Comparison of ENCODE assay signal across 15 mouse cellular contexts in genomic region chr19:9044291-9044690, GRCm38 (mm10). TPM values are rescaled to one million over a fixed set of nuclear protein-coding genes. Genes with fewer than 3 reads are reported as not detected.
DNase-seq lines count a peak whose midpoint lies in the region; ATAC-seq and TF ChIP-seq lines count a peak whose summit lies in the region.
"Had no signal": no experiment of that assay in that cellular context is flagged by ENCODE, and none has a peak within 500 bp of the region (broad histone marks: within the 10 kb centered on the region; RNA-seq: fewer than 3 reads in every experiment).

No protein-coding gene starts in this region.

- 49% methylated on average over 4 of the region's 4 CpGs for WGBS in liver, embryonic 11.5 days
- 62% methylated on average over 4 of the region's 4 CpGs for WGBS in stomach, embryonic 15.5 days

- peak overlapping the region; percentile 25; the same call in 1 of the 2 replicates for H3K4me2 ChIP-seq in liver, embryonic 11.5 days
- no peak overlapping the region for H3K4me2 ChIP-seq in stomach, embryonic 15.5 days
- H3K4me2 ChIP-seq: kidney, embryonic 15.5 days; midbrain, embryonic 11.5 days had no signal

- H3K36me3 ChIP-seq in MEL (ENCODE audit: control insufficient read depth in 1 of 2, insufficient read depth in 2 of 2, low read length in 2 of 2), result peaks cover 0 to 30% of the 10 kb centered on the region in 2 experiments; a peak in 2 of 4 replicates
- H3K36me3 ChIP-seq in liver, embryonic 11.5 days (ENCODE audit: control insufficient read depth, insufficient read depth, low read length), result no peaks in the 10 kb centered on the region
- H3K36me3 ChIP-seq in stomach, embryonic 15.5 days, result no peaks in the 10 kb centered on the region
- H3K36me3 ChIP-seq: kidney, embryonic 15.5 days had no signal

- peak overlapping the region; percentile 12 to 40; a peak in 3 of 4 replicates for H3K4me3 ChIP-seq in MEL (ENCODE audit: control insufficient read depth in 1 of 2, insufficient read depth in 1 of 2, low read depth in 2 of 2, low read length in 2 of 2)
- H3K4me3 ChIP-seq in liver, embryonic 11.5 days (ENCODE audit: low read depth, low read length), result no peak overlapping the region
- H3K4me3 ChIP-seq in stomach, embryonic 15.5 days (replicated peaks), result no peak overlapping the region
- H3K4me3 ChIP-seq: kidney, embryonic 15.5 days had no signal

- peak overlapping the region; percentile 37; the same call in 1 of the 2 replicates for H3K27ac ChIP-seq in MEL (ENCODE audit: control insufficient read depth, low read depth, low read length)
- no peak overlapping the region for H3K27ac ChIP-seq in liver, embryonic 11.5 days (ENCODE audit: low read depth, low read length)
- no peak overlapping the region for H3K27ac ChIP-seq in stomach, embryonic 15.5 days
- H3K27ac ChIP-seq: kidney, embryonic 15.5 days had no signal

- no peaks in the 10 kb centered on the region for H3K79me2 ChIP-seq in MEL (ENCODE audit: control insufficient read depth, insufficient read depth, low read length, poor library complexity)

- 0 out of 4 replicates have a peak, but pooled peaks of 1 of the 2 experiments have one; percentile 22 for TF ChIP-seq POLR2A in MEL (IDR thresholded peaks at IDR 0.05; ENCODE audit: control insufficient read depth in 1 of 2, insufficient read depth in 1 of 2, low read depth in 1 of 2, low read length in 2 of 2, poor library complexity in 1 of 2)

- H3K9ac ChIP-seq in MEL (ENCODE audit: control insufficient read depth, low read depth, low read length, poor library complexity, severe bottlenecking), result peak overlapping the region; percentile 29
- no peak overlapping the region for H3K9ac ChIP-seq in liver, embryonic 11.5 days (ENCODE audit: low read depth, low read length)
- H3K9ac ChIP-seq in stomach, embryonic 15.5 days, result no peak overlapping the region
- H3K9ac ChIP-seq: kidney, embryonic 15.5 days had no signal

- TF ChIP-seq RAD21 in MEL (IDR thresholded peaks at IDR 0.05; ENCODE audit: low read depth, low read length), result no peak

- TF ChIP-seq CTCF in MEL (IDR thresholded peaks at IDR 0.05 in 2 of 3, conservative IDR thresholded peaks at IDR 0.05 in 1 of 3; ENCODE audit: control insufficient read depth in 1 of 3, insufficient read depth in 1 of 3, low read depth in 2 of 3, low read length in 3 of 3, poor library complexity in 1 of 3, severe bottlenecking in 1 of 3), result no peak

- peaks cover 10 to 41% of the 10 kb centered on the region in 2 experiments for H3K4me1 ChIP-seq in MEL (ENCODE audit: control insufficient read depth in 1 of 2, insufficient read depth in 2 of 2, low read length in 2 of 2)
- peaks cover 23% of the 10 kb centered on the region for H3K4me1 ChIP-seq in liver, embryonic 11.5 days (replicated peaks; ENCODE audit: control insufficient read depth, insufficient read depth, low read length)
- peaks cover 11% of the 10 kb centered on the region for H3K4me1 ChIP-seq in stomach, embryonic 15.5 days

- H3K9me3 ChIP-seq in MEL (replicated peaks; ENCODE audit: insufficient read depth, low read length), result no peaks in the 10 kb centered on the region
- peaks cover 3% of the 10 kb centered on the region for H3K9me3 ChIP-seq in liver, embryonic 11.5 days (ENCODE audit: control insufficient read depth, low read length)
- H3K9me3 ChIP-seq in stomach, embryonic 15.5 days, result no peaks in the 10 kb centered on the region
- H3K9me3 ChIP-seq: kidney, embryonic 15.5 days had no signal

- H3K27me3 ChIP-seq in MEL (ENCODE audit: control insufficient read depth in 1 of 2, insufficient read depth in 2 of 2, low read length in 2 of 2), result no peaks in the 10 kb centered on the region
- no peaks in the 10 kb centered on the region for H3K27me3 ChIP-seq in liver, embryonic 11.5 days (replicated peaks; ENCODE audit: control insufficient read depth, insufficient read depth, low read length)
- no peaks in the 10 kb centered on the region for H3K27me3 ChIP-seq in stomach, embryonic 15.5 days (replicated peaks)
- H3K27me3 ChIP-seq: kidney, embryonic 15.5 days had no signal

- ATAC-seq in CD4-positive, CD25-positive, alpha-beta regulatory T cell, adult 4 months, result peak; percentile 32
- ATAC-seq in liver, embryonic 11.5 days (replicated peaks; ENCODE audit: low FRiP score), result peak; percentile 82
- peak; percentile 29 for ATAC-seq in stomach, embryonic 15.5 days (ENCODE audit: insufficient read depth, low FRiP score, low read depth)
- ATAC-seq: forebrain, embryonic 16.5 days had no signal

- DNase-seq in MEL (ENCODE audit: low read depth, low spot score), result peak; percentile 77
- no peak for DNase-seq in liver, embryonic 11.5 days (ENCODE audit: low spot score)
- no peak for DNase-seq in gastrocnemius, postnatal 25 days
- DNase-seq in spleen, postnatal 10 days (ENCODE audit: low spot score in 2 of 2), result no peak
- no peak for DNase-seq in T-cell, adult 2 months (ENCODE audit: low spot score)
- DNase-seq: gastrocnemius, postnatal 10 days; heart, postnatal 10 days; left cerebral cortex, postnatal 4 days; retina, postnatal 1 day had no signal

- no peak; a peak in 1 of 4 replicates for TF ChIP-seq EP300 in MEL (IDR thresholded peaks at IDR 0.05; ENCODE audit: low read depth in 1 of 2, low read length in 2 of 2)

TF ChIP-seq in MEL, 35 proteins besides CTCF, POLR2A, EP300 and RAD21:
- TF ChIP-seq NRF1 (IDR thresholded peaks at IDR 0.05; ENCODE audit: insufficient read depth, low read depth, low read length, poor library complexity, severe bottlenecking) (no peak), CHD2 (IDR thresholded peaks at IDR 0.05; ENCODE audit: low read length) (no peak), SIN3A (IDR thresholded peaks at IDR 0.05; ENCODE audit: low read length) (no peak), JUND (IDR thresholded peaks at IDR 0.05; ENCODE audit: low read depth, low read length) (no peak), CHD1 (IDR thresholded peaks at IDR 0.05; ENCODE audit: low read depth, low read length) (no peak), ETS1 (IDR thresholded peaks at IDR 0.05; ENCODE audit: low read depth, low read length) (peak; percentile 58), POLR2AphosphoS5 (IDR thresholded peaks at IDR 0.05; ENCODE audit: borderline replicate concordance, low read depth, low read length) (no peak), ZC3H11A (IDR thresholded peaks at IDR 0.05; ENCODE audit: low read depth, low read length) (no peak), ZKSCAN1 (IDR thresholded peaks at IDR 0.05; ENCODE audit: low read depth, low read length) (no peak), E2F4 (IDR thresholded peaks at IDR 0.05; ENCODE audit: borderline replicate concordance, low read depth, low read length) (no peak), ZMIZ1 (IDR thresholded peaks at IDR 0.05; ENCODE audit: low read depth, low read length) (no peak), KAT2A (conservative IDR thresholded peaks at IDR 0.05; ENCODE audit: low read depth, low read length) (no peak), ZNF384 (IDR thresholded peaks at IDR 0.05; ENCODE audit: low read depth, low read length) (no peak), MEF2A (IDR thresholded peaks at IDR 0.05; ENCODE audit: extremely low read depth, insufficient replicate concordance, low read depth, low read length, poor library complexity, severe bottlenecking) (peak; percentile 79; the same call in 1 of the 2 replicates), USF1 (IDR thresholded peaks at IDR 0.05; ENCODE audit: low read depth, low read length) (no peak), MAFK (IDR thresholded peaks at IDR 0.05; ENCODE audit: borderline replicate concordance, low read depth, low read length) (no peak), USF2 (IDR thresholded peaks at IDR 0.05; ENCODE audit: borderline replicate concordance in 1 of 2, insufficient read depth in 1 of 2, low read depth in 1 of 2, low read length in 2 of 2) (no peak), TBP (IDR thresholded peaks at IDR 0.05; ENCODE audit: low read depth, low read length) (0 out of 2 replicates have a peak, but pooled peaks have one; percentile 49), TCF12 (IDR thresholded peaks at IDR 0.05; ENCODE audit: low read depth, low read length) (0 out of 2 replicates have a peak, but pooled peaks have one; percentile 11), POLR2AphosphoS2 (IDR thresholded peaks at IDR 0.05; ENCODE audit: low read length) (no peak), TAL1 (IDR thresholded peaks at IDR 0.05; ENCODE audit: low read length) (peak; percentile 51; the same call in 1 of the 2 replicates), MXI1 (IDR thresholded peaks at IDR 0.05; ENCODE audit: low read depth, low read length) (peak; percentile 47), GABPA (IDR thresholded peaks at IDR 0.05; ENCODE audit: low read depth, low read length) (no peak), NELFE (IDR thresholded peaks at IDR 0.05; ENCODE audit: low read depth, low read length) (no peak), MYB (IDR thresholded peaks at IDR 0.05; ENCODE audit: low read depth, low read length) (no peak), MAZ (IDR thresholded peaks at IDR 0.05; ENCODE audit: low read depth, low read length) (no peak), SMC3 (IDR thresholded peaks at IDR 0.05; ENCODE audit: low read depth, low read length) (no peak), MAX (IDR thresholded peaks at IDR 0.05; ENCODE audit: low read length) (peak; percentile 66; the same call in 1 of the 2 replicates)
TF ChIP-seq in MEL: peak in this region for 7.

RNA-seq across cellular contexts. Expression of gene Scgb1a1, which starts 43.5 kb away (rescaled TPM):
- polyA plus RNA-seq in CD4-positive, CD25-positive, alpha-beta regulatory T cell, adult 4 months (2017; shearing (Covaris generic)), result not detected
- not detected in 2 replicates for total RNA-seq in MEL (2012; rRNA removed)
- not detected for polyA plus RNA-seq in MEL (2012; ENCODE audit: insufficient read depth in 1 of 2, insufficient read length in 2 of 2, low read depth in 1 of 2, low replicate concordance in 2 of 2, missing spikeins in 1 of 2)
- not detected in 2 replicates for polyA plus RNA-seq in liver, embryonic 11.5 days (2014; fragmentation: Nextera tagmentation; extraction: Ambion mirVana)
- polyA plus RNA-seq in stomach, embryonic 15.5 days (2015; fragmentation: Nextera tagmentation; extraction: Ambion mirVana), result not detected in 2 replicates
- not detected for total RNA-seq in gastrocnemius, postnatal 25 days (2021)
- total RNA-seq: layer of hippocampus, postnatal 10 days had no signal
- polyA plus RNA-seq: forebrain, embryonic 16.5 days; kidney, embryonic 15.5 days; midbrain, embryonic 11.5 days had no signal

RNA-seq across cellular contexts. Expression of gene Ahnak, which starts 55.2 kb away (rescaled TPM):
- 10 to 100 TPM; 45.2 to 48.9 TPM for polyA plus RNA-seq in CD4-positive, CD25-positive, alpha-beta regulatory T cell, adult 4 months (2017; shearing (Covaris generic))
- total RNA-seq in MEL (2012; rRNA removed), result 1.2 and 1.3 TPM in 2 replicates
- polyA plus RNA-seq in MEL (2012; ENCODE audit: insufficient read depth in 1 of 2, insufficient read length in 2 of 2, low read depth in 1 of 2, low replicate concordance in 2 of 2, missing spikeins in 1 of 2), result 1 to 10 TPM in 1 of 2 experiments, not detected in 1; 2.2 TPM
- polyA plus RNA-seq in liver, embryonic 11.5 days (2014; fragmentation: Nextera tagmentation; extraction: Ambion mirVana), result 2.6 and 3.7 TPM in 2 replicates
- polyA plus RNA-seq in stomach, embryonic 15.5 days (2015; fragmentation: Nextera tagmentation; extraction: Ambion mirVana), result 32.2 and 43.5 TPM in 2 replicates
- total RNA-seq in gastrocnemius, postnatal 25 days (2021), result 100 to 1,000 TPM; 183 to 204 TPM

Comparison
In these comparisons a context has a peak if more than half of its experiments do, and no peak if none do; other contexts are left out.
1. ATAC-seq: peak in every context shown above with its lines; median percentile 82 in liver, embryonic 11.5 days; 32 in CD4-positive, CD25-positive, alpha-beta regulatory T cell, adult 4 months; 29 in stomach, embryonic 15.5 days.
2. H3K4me3 ChIP-seq: peak in MEL (2 of 2); none in liver, embryonic 11.5 days (single experiment) and stomach, embryonic 15.5 days (single experiment).